Mouse (Mus musculus) thymus, postnatal 36 days (tissue): Measurements from ENCODE around the gene Gm28372.

Experiments used
- DNase-seq, 2 experiments: peaks; one replicate each; pipeline ENCODE4 v3.0.0; 2022; ENCODE audit warnings: mixed read lengths in 2 of 2

The Gm28372 gene

DNA sequence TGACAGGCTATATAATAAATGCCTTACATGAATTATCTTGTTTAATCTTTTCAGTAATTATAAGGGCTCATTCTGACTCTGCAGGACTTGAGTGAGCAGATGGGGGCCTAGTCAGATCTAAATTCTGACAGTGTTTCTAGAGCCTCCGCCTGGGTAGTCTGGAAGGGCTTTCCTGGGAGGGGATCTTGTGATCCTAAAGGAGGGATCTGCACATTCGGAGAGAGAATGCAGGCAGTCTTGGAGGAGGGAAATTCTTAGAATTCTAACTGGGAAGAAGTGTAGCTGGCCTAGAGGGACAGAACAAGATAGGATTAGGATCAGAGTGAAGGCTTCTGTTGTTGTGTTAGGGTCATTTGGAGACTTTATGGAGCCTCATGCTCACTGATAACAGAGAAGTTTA is 47.2 kb downstream of the Gm28372 start:
- DNase-seq: no peak

GRCm38 (mm10) chr2:130453421-130453820 is 48.4 kb downstream of the Gm28372 start:
- DNase-seq: no peak

DNA sequence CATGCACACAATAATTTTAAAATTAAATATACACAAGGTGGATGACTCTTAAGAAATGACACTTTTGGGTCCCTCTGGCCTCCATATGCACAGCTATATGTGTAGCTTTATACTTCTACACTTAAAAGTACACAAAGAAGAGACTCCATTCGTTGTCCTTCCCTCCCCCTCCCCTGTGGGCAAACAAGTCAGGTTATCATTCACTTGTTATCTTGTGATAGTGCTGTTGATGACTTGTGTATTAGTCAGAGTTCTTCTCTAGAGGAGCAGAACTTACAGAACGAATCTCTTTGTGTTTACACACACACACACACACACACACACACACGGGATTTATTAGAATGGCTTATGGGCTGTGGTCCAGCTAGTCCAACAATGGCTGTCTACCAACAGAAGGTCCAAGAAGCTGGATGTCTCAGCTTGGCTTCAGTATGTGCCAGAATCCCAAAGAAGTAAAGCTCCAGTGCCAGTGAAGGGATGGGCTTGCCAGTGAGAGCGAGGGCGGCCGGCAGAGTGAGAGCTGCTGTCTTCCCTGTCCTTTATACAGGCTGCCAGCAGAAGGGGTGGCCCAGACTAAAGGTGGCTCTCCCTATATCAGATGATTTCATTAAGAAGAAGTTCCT is 49.8 kb downstream of the Gm28372 start:
- DNase-seq: no peak
